Mouse (Mus musculus): ENCODE measurements around the gene 1700014D04Rik. TPM values are rescaled to one million over a fixed set of nuclear protein-coding genes. Genes with fewer than 3 reads are reported as not detected.
"Not testable (repeated sequence)": the region's sequence is repeated elsewhere in the genome, so short reads cannot be mapped to it uniquely, and the experiment has no call there.

Gene 1700014D04Rik
- total RNA-seq, 2 experiments from 2014 or later: not detected

DNA sequence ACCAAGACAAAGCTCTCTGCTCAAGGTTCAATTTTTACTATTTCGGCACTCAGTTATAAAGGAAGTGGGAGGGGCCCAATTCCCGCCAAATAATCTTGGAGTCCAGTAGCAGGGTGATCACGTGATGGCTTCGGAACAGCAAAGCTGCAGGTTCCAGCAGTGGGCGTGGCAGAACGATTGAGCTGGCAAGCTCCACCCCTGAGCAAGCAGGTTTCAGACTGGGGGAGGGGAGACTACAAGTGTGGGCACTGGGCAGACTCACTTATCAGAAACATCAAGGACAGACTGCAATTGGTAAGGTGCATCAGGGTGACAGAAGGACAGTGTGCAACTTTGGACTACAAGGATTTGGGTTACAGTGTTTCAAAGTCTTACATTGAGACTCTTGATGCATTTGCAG is 12.2 kb downstream of the 1700014D04Rik start:
- DNase-seq: not testable (repeated sequence)

GRCm38 (mm10) chr13:59733936-59734335 is 12.6 kb downstream of the 1700014D04Rik start:
- DNase-seq: no peak

DNA sequence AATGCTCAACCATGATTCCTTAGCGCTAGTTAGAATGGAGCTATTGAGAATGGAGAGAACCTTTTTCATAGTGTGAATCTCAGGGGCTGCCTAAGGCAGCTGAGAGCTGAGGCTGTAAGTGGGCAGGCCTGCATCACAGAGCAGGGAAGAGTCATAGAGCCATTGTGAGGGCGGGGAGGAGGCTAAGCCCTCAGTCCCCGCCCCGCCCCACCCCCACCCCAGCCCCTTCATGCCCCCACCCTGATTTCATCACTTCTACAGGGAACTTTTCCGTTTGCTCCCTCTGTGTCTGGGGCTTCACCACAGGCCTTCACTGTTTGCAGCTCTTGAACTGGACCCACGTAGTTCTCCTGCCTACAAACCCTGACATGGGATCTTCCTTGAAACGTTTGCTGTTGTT is 14.9 kb downstream of the 1700014D04Rik start, which contains the start of gene Spata31d1d:
Gene Spata31d1d, minus strand, starts transcription at position 101 of the 400 bp plus-strand sequence.
- DNase-seq: no peak

DNA sequence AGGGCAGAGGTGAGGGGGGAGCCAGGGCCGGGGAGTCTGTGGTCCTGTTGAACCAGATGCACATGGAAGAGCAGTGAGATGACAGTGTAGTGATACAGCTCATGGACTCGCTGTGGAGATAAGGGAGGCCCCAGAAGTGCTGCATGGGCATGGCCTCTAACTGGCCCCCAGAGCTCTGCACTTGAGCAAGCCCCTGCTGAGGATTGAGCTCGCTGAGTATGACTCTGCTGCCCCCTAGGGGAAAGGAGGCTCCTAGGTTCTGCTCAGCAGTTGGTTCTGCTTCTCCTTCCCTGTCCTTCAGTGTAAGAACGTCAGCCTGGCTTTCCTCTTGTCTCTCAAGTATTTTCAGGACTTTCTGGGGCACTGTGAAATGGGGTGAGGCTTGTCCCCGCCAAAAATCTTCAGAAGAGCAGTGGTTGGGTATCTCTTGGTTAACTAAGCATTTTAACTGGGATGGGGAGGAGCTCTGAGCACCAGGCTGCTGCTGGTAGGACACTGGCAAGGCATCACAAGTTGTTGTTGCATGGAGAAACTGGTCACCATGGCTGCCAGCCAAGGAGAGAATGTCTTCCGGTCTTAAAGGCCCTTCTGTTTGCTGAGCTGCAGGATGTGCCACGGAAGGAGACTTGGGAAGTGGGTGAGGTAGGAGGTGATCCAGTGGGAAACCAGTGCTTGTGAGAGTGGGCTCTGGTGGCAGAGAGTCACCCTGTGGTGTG is 18.0 kb downstream of the 1700014D04Rik start:
- peak; percentile 80 for DNase-seq

- DNase-seq: no peak
Observed at GRCm38 (mm10) chr13:59726139-59726867, 20.2 kb downstream of the 1700014D04Rik start.

DNA sequence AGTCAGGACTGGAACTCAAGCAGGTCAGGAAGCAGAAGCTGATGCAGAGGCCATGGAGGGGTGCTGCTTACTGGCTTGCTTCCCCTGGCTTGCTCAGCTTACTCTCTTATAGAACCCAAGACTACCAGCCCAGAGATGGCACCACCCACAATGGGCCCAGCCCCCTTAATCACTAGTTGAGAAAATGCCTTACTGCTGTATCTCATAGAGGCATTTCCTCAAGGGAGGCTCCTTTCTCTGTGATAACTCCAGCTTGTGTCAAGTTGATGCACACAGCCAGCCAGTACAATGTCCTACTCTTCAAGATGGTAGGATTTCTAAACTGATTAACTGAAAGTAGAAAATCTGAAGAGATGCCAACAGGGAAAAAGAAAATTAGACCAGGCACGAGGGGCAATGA is 24.5 kb downstream of the 1700014D04Rik start:
- not testable (repeated sequence) for DNase-seq

DNA sequence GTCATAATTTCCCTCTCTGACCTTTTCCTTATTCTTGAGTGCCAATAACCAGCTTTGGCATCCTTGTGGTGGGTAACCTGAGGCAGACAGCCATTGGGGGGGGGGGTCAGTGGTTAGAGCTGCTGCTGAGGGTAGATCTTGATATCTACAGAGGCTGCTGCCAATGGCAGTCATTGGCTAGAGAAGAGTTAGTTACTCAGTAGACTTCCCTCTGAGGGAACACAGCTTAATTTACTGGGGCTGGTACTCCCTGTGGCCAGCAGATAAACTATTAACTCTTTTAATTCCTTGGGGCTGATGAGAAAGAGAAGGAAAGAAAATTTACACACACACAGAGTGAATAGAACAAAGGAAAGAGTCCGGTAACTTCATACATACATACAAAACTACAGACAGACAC is 27.1 kb downstream of the 1700014D04Rik start:
- DNase-seq: no peak

DNA sequence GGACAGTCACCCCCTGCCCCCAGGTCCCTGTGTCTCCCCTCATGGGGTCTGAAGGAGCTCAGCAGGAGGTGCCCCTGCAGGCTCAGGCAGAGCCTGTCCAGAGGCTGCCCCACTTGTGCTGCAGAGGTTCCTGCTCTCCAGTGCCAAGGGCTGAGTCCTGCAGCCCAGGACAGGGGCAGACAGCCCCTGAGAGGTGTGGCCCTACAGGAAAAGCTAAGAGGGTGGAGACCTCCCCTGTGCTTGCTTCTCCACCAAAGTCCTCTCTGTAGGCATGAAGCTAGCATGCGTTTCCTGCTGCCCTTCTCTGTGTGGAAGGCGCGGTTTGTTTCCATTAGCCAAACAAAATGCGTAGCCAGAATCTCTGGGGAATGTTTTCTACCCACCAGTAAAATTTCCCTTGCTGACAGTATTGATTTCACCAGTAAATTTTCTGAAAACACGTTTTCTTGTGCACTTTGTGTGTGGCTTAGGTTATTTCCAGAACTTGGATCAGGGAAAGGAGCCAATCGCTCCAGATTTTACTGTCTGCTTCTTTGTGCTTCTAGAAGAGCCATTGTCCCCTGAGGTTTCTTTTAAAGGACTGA is 27.6 kb downstream of the 1700014D04Rik start:
- DNase-seq: not testable (repeated sequence)

DNA sequence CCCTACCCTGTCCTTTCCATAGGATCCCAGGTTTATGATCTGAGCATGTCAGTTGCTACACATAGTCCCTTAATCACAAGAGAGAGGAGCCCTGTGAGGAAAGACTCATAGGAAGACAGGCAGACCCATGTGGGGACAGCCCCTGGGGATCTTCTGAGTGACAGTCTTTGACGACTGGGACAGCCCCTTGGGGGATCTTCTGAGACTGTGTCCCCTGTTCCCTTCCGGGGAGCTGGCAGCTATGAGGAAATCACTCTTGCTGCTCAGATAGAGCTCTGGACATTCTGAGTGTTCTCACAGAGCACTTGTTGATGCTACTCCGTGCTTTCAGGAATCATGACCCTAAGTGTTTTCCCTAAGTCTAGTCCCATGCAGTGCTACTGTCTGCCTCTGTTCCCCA is 32.8 kb downstream of the 1700014D04Rik start:
- no peak for DNase-seq

GRCm38 (mm10) chr13:59711984-59712383 is 34.6 kb downstream of the 1700014D04Rik start, which contains the start of gene Spata31d1b:
Gene Spata31d1b (plus strand): TSS chr13:59712284.
- not testable (repeated sequence) for DNase-seq

DNA sequence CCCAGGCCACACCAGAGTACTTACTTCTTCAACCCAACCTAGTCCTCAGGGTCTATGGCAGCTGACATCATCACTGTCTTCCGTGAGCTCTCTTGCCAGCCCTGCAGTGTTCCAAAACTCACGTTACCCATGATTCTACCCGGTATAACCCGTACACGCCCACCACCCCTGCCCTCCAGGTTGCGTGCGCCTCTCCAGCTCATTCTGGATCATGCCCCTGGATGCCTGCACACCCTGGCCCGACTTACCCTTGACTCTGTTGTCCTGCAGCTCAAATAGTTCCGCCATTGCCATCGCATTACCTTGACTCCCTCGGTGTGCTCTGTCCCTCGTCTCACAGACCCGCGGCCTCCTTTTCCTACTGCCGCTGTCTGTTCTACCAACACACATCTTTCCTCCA is 36.3 kb downstream of the 1700014D04Rik start, which contains the start of gene Spata31d1a:
Gene Spata31d1a, minus strand, starts transcription at position 101 of the 400 bp plus-strand sequence.
- DNase-seq: no peak

- DNase-seq: no peak
Observed at GRCm38 (mm10) chr13:59704562-59704961, 42.0 kb downstream of the 1700014D04Rik start.

DNA sequence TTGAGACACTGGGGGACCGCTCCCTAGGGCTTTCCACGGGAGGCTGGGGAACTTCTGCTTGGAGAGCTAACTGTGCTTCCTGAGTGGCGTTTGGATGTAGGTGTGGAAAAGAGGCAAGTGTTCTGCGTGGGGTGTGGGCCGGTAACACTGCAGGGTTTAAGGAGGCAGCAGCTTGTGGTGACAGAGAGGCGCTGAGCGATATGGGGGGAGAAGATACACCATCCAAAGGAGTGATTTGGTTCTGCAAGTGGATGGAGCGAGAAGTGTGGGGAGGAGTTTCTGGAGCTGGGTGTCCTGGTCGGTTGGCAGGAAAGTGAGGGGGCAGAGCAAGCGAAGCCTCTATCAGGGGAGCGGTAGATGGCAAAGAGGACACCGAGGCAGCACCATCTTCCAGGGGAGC is 43.0 kb downstream of the 1700014D04Rik start:
- no peak for DNase-seq

- DNase-seq: not testable (repeated sequence)
Observed at GRCm38 (mm10) chr13:59700137-59700536, 46.4 kb downstream of the 1700014D04Rik start.

- DNase-seq: no peak
Observed at GRCm38 (mm10) chr13:59699131-59699530, 47.4 kb downstream of the 1700014D04Rik start.

DNA sequence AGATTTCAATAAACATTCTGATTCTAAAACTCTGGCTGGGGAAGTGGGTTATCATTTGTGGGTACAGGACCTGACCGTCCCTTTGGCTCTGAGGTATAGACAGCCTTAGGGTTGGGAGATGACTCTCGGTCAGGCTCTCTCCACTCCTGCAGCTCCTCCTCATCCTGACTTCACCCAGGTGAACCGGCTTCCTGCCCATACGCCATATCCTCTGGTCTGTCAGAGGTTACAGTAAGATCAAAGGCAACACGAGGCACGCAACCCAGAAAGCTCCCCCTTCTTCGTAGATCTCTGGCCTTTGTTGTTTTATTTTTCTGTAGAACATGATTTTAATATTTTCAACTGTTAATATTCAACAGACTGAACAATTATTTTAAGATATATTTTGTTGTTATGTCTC is 50.8 kb downstream of the 1700014D04Rik start:
- DNase-seq: no peak

GRCm38 (mm10) chr13:59694008-59694407 is 52.5 kb downstream of the 1700014D04Rik start, which contains the start of gene 4921517D22Rik:
Gene 4921517D22Rik (minus strand): TSS chr13:59694108.
- DNase-seq: no peak

DNA sequence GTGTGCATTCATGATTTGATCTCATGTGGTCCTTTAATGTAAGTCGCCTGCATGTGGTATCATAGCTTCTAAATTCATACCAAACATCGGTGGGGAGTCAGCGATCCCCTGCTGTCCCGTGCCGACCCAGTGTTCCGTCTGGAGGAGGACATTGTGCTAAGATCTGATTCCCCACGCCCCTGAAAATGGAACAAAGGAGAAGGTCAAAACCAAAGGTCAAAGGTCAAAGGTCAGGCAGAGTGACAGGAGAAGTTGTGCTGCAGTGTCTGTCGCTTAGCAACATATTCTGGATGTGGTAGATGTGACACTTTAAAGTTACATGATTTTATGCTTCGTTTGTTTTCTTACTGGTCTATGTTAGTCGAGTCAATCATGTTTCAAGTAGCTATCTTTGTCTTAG is 55.1 kb downstream of the 1700014D04Rik start:
- no peak for DNase-seq
